Mouse (Mus musculus) liver, embryonic 14 days (tissue): ENCODE measurements around the gene Musk. TPM values are rescaled to one million over a fixed set of nuclear protein-coding genes. Genes with fewer than 3 reads are reported as not detected.

Experiments used
- polyA plus RNA-seq: library from polyadenylated mRNA; depleted of rRNA; stranded (reverse); fragments of >200 nt; gene quantifications from 2 replicates; pipeline ENCODE4 v1.2.3, GENCODE M21; 2012; rRNA removed

The Musk gene
- polyA plus RNA-seq, result 0.07 TPM in 1 of 2 replicates, not detected in the other

GRCm38 (mm10) chr4:58285687-58286086, at the start of gene Musk:
Gene Musk (plus strand): TSS chr4:58285960.

Other genes with a start within 250 kb of the Musk start
- 0.32 and 0.33 TPM in 2 replicates for gene Svep1, start 79.1 kb upstream of the Musk start, polyA plus RNA-seq